Mouse (Mus musculus) megakaryocyte progenitor cell, adult 5-6 weeks (primary cell): Measurements from ENCODE around the gene Hspe1. TPM values are rescaled to one million over a fixed set of nuclear protein-coding genes. Genes with fewer than 3 reads are reported as not detected.

Experiments used
- ATAC-seq: replicated peaks from 2 replicates; pipeline ENCODE4 v1.8.0; 2016; ENCODE audit warnings: mild to moderate bottlenecking, moderate TSS enrichment, inconsistent platforms; ENCODE audit not compliant: poor library complexity
- total RNA-seq, 2 experiments: library from RNA; stranded (forward) in 1 of 2; stranded (reverse) in 1 of 2; fragments of 157-497, 149-512 nt in 1 of 2; fragments of 200-1000 nt in 1 of 2; gene quantifications; 2 replicates each; pipeline versions ENCODE4 v1.2.3 to v1.2.4; 2015 to 2017

Hspe1 gene
- total RNA-seq, 2 experiments from 2014 or later: 379 to 524 TPM

- no peak for ATAC-seq
Measured at GRCm38 (mm10) chr1:55132308-55132707, 44.4 kb downstream of the Hspe1 start.

- ATAC-seq: no peak
Measured at GRCm38 (mm10) chr1:55133173-55133572, 45.2 kb downstream of the Hspe1 start.

GRCm38 (mm10) chr1:55134301-55134700 is 46.4 kb downstream of the Hspe1 start:
- no peak for ATAC-seq

- ATAC-seq: no peak
Measured at GRCm38 (mm10) chr1:55135846-55136245, 47.9 kb downstream of the Hspe1 start.

Other genes starting within 250 kb of the Hspe1 start
- gene Ankrd44, start 161.7 kb upstream of the Hspe1 start, total RNA-seq (2015): 106 and 110 TPM in 2 replicates
- gene Ankrd44, start 161.7 kb upstream of the Hspe1 start, total RNA-seq (2017): 69.3 and 69.8 TPM in 2 replicates
- 265 and 295 TPM in 2 replicates for gene Sf3b1, start 60.7 kb upstream of the Hspe1 start, total RNA-seq (2015)
- 242 and 294 TPM in 2 replicates for gene Sf3b1, start 60.7 kb upstream of the Hspe1 start, total RNA-seq (2017)
- gene Coq10b, start 35.4 kb upstream of the Hspe1 start, total RNA-seq (2015): 20.7 TPM in 2 replicates
- gene Coq10b, start 35.4 kb upstream of the Hspe1 start, total RNA-seq (2017): 15.2 and 17.0 TPM in 2 replicates
- gene Hspd1, start 111 bp downstream of the Hspe1 start, total RNA-seq (2015): 326 and 327 TPM in 2 replicates
- gene Hspd1, start 111 bp downstream of the Hspe1 start, total RNA-seq (2017): 523 and 628 TPM in 2 replicates
- gene Mob4, start 43.1 kb downstream of the Hspe1 start, total RNA-seq (2015): 50.1 and 52.7 TPM in 2 replicates
- gene Mob4, start 43.1 kb downstream of the Hspe1 start, total RNA-seq (2017): 35.1 and 37.7 TPM in 2 replicates
- gene Rftn2, start 138.7 kb downstream of the Hspe1 start, total RNA-seq (2015): 0.71 and 0.86 TPM in 2 replicates
- gene Rftn2, start 138.7 kb downstream of the Hspe1 start, total RNA-seq (2017): 1.3 and 2.5 TPM in 2 replicates
- gene Mars2, start 149.0 kb downstream of the Hspe1 start, total RNA-seq (2015): 6.8 and 8.2 TPM in 2 replicates
- gene Mars2, start 149.0 kb downstream of the Hspe1 start, total RNA-seq (2017): 8.5 and 10.4 TPM in 2 replicates